Mouse (Mus musculus): ENCODE data around the gene 1810046K07Rik. TPM values are rescaled to one million over a fixed set of nuclear protein-coding genes. Genes with fewer than 3 reads are reported as not detected.

Gene 1810046K07Rik
- polyA plus RNA-seq, 1 experiment from 2014 or later: not detected

- Histone ChIP-seq H3K27me3 (no peaks in the 10 kb centered on the region), H3K36me3 (no peaks in the 10 kb centered on the region), H3K9ac (no peak overlapping the region), H3K9me3 (replicated peaks) (no peaks in the 10 kb centered on the region), H3K27ac (no peak overlapping the region), H3K4me2 (no peak overlapping the region), H3K4me1 (replicated peaks) (no peaks in the 10 kb centered on the region), H3K4me3 (replicated peaks) (no peak overlapping the region)
- no peak for ATAC-seq (ENCODE audit: low read depth)
- DNase-seq: no peak
- 69% methylated on average over 5 of the region's 5 CpGs for WGBS (ENCODE audit: insufficient replicate concordance)
Observed at GRCm38 (mm10) chr9:51258426-51258825, 70.3 kb downstream of the 1810046K07Rik start.

GRCm38 (mm10) chr9:51256780-51257502 is 71.8 kb downstream of the 1810046K07Rik start:
- H3K27me3 ChIP-seq: no peaks in the 10 kb centered on the region
- no peak overlapping the region for H3K4me3 ChIP-seq (replicated peaks)
- WGBS (ENCODE audit: insufficient replicate concordance): 42% methylated on average over 4 of the region's 4 CpGs
- ATAC-seq (ENCODE audit: low read depth) (no peak), DNase-seq (no peak)
- no peak overlapping the region for H3K27ac ChIP-seq
- H3K9me3 ChIP-seq (replicated peaks): no peaks in the 10 kb centered on the region
- no peaks in the 10 kb centered on the region for H3K4me1 ChIP-seq (replicated peaks)
- H3K36me3 ChIP-seq: no peaks in the 10 kb centered on the region
- no peak overlapping the region for H3K4me2 ChIP-seq
- H3K9ac ChIP-seq: no peak overlapping the region

Other genes starting within 250 kb of the 1810046K07Rik start
- not detected in 2 replicates for gene 4833427G06Rik, start 226.8 kb downstream of the 1810046K07Rik start, polyA plus RNA-seq (2015; fragmentation: Nextera tagmentation; extraction: Ambion mirVana)
- 0.01 TPM in 1 of 2 replicates, not detected in the other for gene Gm32742, start 163.4 kb downstream of the 1810046K07Rik start, polyA plus RNA-seq (2015; fragmentation: Nextera tagmentation; extraction: Ambion mirVana)
- gene Pou2af1, start 115.2 kb downstream of the 1810046K07Rik start, polyA plus RNA-seq (2015; fragmentation: Nextera tagmentation; extraction: Ambion mirVana): 0.08 and 0.10 TPM in 2 replicates
- 0.12 and 0.32 TPM in 2 replicates for gene Colca2, start 50.3 kb downstream of the 1810046K07Rik start, polyA plus RNA-seq (2015; fragmentation: Nextera tagmentation; extraction: Ambion mirVana)